Mouse (Mus musculus): ENCODE results near the gene Phb2.

Gene Phb2

DNA sequence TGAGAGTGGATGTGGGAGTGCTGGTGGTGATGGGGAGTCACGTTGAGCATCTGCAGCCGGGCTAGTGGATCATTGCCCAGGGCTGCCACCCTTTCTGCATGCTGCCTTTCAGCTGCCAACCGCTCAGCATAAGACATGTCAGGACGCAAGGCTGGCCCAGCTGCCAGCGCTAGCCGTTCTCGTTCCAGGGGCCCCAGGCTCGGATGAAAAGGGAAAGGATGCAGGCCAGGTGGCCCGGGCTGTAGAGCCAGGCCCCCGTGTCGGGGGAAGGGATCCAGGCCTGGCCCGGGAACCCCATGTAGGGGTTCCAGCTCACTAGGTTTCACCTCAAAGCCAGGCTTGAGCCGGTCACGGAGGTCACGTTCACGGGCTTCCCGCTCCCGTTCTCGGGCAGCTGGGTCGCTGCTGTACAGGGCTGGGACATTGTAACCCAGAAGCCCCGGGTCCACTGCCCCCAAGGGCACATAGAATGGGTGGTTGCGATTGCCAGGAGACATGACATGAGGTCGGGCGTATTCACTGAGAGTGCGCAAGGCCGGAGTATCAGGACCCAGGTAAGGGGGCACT, 32.7 kb downstream of the Phb2 start:
- in situ Hi-C loops (cut with MboI; ENCODE audit: low sequenced_read_pairs) = no loop called here

DNA sequence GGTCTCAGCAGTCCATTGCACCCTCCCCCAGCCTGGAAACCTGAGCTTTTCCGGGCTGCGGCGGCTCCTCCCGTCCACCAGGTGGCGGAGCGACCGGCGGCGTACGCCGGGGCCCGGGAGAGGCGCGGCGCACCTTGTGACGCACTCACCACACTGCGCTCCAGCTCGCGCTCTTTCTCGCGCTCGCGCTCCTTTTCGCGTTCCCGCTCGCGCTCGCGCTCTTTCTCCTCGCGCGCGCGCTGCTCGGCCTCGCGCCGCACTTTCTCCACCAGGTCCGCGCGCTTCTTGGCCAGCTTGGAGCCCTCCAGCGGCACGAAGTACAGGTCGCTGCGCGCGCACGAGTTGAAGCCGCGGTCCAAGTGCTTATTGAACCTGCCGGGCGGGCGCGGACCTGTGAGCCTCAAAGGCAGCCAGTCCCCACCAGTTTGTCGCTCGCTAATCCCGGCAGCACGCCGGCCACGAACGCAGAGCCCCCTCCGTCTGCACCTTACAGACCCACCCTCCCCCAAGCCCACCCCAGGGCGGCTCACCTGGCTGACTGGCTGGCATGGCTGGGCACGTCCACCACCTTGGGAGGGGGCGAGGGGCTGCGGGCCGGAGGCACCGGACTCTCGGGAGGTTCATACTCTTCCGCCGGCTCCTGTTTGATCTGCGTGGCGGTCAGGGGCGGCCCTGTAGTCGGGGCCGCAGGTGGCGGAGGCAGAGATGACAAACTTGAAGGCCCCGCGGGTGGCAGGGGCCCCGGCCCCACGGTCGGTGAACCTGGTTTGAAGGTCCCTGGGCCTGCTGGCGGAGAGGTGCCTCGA, 33.6 kb downstream of the Phb2 start:
- in situ Hi-C loops (cut with MboI; ENCODE audit: low sequenced_read_pairs) = no loop called here

DNA sequence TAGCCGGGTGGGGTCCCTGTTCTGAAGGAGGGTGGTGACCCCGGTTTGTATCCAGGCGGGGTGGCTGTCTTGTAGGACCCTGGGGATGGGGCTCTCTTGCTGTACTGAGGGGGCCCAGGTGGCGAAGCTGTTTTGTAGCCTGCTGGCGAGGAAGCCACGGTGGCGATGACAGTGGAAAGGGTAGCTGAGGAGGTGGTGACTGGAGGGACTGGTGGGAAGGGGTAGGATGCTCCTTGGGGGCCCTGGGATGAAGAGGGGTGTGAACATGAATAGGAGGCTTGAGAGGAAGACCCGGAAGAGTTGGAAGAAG, 34.1 kb downstream of the Phb2 start:
- in situ Hi-C loops (cut with MboI; ENCODE audit: low sequenced_read_pairs) = no loop called here

DNA sequence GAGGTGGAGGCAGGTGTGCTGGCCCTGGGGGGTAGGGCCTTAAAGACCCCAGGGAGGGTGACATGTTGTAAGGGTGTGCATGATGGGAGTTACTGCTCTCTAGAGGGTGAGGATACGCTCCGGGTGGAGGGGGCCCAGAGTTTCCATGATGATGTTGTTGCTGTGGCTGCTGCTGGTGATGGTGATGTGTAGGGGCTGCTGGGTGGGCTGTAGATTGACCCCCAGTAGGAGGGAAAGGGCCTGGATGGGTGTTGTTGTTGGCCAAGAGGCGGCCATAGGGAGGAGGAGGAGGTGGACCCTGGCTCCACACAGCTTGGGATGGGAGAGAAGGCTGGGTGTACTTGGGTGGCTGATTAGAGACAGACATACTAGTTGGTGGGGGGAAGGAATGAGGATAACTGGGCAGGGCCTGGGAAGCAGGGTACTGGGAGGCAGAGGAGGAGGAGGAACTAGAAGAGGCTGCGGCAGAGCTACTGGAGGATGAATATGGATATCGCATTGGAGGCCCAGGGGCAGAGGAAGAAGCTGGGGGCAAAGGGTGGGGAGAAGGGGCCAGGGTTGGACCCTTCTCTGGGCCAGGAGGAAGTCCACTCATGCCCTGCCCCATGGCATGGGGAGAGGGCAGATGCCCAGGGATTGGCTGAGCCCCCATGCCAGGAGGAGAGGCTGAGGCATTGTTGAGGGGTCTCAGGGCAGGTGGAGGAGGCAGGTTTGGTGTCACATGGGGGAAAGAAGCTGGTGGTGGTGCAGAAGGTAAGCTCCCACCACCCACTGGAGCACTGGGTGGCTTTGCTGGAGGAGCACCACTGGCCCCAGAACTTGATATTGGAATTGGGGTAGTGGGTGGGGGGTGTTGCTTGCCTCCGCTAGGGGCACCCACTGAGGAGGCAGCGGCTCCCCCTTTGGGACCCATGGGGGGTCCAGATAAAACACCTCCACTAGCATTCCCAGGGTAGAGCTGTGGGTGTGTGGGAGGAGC, 34.8 kb downstream of the Phb2 start:
- in situ Hi-C loops (cut with MboI; ENCODE audit: low sequenced_read_pairs) = no loop called here

DNA sequence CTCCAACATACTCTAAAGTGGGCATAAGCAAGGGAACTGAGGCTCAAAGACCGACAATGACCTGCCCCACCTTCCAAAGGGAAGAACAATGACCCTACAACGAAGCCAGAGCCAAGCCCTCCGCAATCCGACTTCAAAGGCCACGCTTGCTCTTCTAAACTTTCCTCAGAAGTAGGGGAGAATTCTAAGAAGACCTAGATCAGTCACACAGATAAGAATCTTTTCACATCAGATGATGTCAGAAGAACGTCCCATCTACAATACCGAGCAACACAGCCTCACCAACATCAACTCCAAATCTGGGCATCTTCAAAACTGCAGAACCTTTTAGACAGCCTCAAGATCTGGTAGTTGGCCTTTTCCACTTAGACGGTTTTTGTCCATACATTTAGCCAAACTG, 38.3 kb downstream of the Phb2 start:
- in situ Hi-C loops (cut with MboI; ENCODE audit: low sequenced_read_pairs) = no loop called here

DNA sequence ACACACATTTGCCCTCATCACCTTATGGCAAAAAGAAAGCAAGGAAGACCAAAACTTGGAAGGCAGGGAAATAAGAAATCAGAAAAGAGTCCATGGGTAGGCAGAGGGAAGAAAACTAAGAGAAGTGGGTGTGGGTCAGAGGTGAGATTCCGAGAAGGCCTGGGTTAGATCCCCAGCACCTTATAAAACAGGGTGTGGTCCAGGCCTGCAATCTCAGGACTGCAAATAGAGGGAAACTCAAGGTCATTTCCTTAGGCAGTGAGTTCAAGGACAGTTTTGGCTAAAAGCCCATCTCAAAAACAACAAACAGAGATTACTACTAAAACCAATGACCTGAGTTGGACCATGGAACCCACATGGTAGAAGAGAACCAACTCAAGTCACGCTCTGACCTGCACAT, 41.7 kb downstream of the Phb2 start:
- in situ Hi-C loops (cut with MboI; ENCODE audit: low sequenced_read_pairs) = no loop called here

DNA sequence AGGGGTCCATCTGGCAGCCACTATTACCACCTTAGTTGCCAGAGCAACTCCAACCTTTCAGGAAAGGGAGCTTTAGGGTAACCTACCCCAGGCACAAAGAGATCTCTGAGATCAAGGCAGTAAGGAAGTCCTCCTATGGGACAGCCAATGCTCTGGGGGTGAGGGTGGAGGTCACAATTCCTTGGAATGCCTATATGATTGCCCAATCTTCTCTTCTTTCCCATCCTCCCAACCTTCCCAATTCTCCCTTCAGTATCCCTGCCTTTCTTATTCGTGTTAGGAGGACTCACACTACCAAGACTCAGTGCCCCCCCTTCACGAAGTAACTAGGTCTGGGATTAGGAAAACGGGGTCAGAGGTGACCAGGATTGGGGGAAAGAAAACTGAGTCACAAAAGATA, 43.2 kb downstream of the Phb2 start:
- in situ Hi-C loops (cut with MboI; ENCODE audit: low sequenced_read_pairs) = no loop called here

DNA sequence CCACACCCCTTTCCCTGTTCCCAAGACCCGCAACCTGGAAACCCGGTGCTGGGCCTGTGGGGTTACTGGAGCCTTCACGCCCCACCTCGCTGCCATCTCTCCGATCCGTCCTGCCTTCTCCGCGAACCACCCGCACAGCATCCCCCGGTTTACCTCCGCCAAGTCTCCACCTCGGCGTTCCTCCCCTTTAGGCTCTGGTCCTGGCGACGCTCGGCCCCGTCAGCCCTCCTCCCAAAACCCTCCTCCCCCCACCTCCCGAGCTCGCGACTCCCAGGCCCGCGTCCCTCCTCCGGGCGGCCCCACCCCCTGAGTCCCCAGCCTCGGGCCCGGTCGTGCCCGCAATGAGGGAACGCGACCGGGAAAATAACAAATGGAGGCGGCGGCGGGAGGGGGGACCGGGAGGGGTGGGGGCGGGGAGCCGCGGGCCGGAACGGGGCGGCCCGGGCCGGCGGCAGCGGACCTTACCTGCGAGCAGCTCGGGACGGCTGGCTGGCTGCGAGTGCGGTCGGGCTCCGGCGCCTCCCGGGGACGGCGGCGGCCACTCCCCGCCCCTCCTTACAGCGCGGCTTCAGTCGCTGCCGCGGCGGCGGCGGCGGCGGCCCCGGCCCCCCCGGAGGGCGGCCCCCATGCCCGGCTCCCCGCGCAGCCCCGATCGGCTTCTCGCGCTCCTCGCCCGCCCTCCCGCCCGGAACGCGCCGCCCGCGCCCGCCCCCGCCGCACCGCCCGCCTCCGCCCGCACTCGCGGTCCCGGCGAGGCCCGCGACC, 43.9 kb downstream of the Phb2 start, which contains the start of the genes Gm45234 and Atn1:
Gene Gm45234 (minus strand): TSS at position 191 of the 765 bp plus-strand sequence.
Gene Atn1 (minus strand): TSS at position 694 of the 765 bp plus-strand sequence.
- in situ Hi-C loops (cut with MboI; ENCODE audit: low sequenced_read_pairs) = no loop called here

DNA sequence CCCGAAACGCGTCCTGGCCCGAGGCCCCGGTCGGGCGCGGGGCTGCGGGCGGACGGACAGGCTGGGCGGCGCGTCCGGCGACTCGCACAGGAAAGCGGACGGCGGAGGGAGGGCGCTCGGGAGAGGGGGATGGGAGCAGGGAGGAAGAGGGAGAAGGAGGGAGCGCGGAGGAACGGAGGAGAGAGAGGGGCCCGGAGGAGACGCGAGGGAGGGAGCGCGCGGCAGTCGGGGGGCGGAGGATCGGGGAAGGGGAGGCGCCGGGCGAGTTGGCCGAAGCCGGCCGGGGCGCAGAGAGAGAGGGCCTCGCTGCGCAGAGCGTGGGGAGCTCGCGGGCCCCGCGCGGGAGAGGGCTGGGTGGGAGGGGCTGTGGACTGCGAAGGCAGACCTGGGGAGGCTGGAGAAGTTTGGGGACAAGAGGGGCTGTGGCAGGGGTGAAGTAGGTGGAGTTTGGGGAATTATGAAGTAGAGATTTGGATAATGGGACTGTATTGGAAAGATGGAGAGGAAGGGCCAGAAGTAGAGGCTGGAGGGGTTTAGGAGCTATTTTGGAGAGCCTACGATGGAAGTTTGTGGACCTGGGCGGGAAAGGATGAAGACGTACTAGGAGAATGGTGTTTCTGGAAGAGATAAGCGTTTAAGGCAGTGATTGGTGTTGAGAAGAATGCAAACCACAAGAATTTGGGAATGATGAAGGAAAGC, 44.7 kb downstream of the Phb2 start:
- in situ Hi-C loops (cut with MboI; ENCODE audit: low sequenced_read_pairs) = no loop called here

DNA sequence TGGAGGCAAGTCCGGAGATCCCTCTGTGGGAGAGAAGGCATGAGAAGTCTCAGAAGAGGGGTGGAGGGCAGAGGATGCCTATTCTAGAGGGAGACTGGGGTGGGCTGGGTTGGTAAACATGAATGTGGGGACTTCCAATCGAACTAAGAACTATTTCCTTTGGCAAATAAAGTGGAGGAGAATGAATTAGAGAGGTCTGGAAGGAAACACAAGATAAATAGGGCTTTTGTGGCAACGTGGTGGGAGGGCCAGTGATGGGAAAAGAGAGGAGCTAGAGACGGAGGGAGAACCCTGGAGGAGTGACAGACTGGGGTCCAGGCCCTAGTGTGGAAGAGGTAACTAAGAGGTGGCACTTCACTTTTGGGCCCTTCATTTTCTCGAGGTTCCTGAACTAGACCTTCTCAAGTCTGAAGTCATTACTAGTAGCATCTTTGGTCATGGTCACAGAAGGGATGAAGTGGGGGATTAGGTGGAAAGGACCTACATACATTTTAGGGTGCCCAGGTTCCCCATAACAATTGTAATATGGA, 45.3 kb downstream of the Phb2 start:
- in situ Hi-C loops (cut with MboI; ENCODE audit: low sequenced_read_pairs) = no loop called here

DNA sequence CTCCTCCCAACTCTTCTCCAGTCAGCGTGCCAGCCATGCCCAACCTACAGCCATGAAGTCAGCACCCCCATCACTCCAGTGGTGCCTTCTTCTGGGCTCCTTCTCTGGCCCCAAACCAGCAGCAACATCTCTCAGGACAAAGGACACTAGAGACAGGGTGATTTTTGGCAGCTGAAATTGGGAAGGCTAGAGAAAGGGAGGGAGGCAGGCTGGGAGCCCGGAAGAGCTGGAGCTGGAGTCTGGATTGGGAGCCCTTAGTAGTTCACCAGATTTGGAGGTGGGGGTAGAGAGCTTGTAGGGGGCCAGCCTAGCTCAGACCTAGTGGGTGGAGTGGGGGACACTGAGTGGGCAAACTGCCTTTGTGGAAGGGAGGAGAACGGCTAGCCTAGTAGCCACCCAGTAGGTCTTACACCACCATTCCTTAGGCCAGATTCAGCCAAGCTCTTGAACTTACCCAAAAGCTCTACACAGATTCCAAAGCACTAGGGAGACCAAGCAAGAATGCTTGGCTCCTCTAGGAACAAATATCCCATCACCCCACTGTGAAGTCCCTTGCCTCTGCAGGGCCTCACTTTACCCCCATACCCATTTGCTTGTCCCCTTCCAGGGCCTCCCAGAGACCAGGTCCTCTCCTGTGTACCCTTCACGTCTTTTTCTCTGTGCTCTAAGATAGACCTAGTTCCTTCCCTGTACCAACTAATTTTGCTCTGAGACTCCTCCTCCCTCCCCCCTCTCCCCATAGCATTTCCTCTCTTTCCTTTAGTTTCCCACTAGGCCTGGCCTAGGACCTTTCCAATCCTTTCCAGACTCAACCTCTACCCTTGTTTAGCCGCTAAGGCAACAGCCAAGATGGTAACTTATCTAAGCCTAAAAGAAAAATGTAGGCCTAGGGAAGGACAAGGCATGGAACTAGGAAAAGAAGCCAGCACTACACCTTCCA, 46.0 kb downstream of the Phb2 start:
- in situ Hi-C loops (cut with MboI; ENCODE audit: low sequenced_read_pairs) = no loop called here

DNA sequence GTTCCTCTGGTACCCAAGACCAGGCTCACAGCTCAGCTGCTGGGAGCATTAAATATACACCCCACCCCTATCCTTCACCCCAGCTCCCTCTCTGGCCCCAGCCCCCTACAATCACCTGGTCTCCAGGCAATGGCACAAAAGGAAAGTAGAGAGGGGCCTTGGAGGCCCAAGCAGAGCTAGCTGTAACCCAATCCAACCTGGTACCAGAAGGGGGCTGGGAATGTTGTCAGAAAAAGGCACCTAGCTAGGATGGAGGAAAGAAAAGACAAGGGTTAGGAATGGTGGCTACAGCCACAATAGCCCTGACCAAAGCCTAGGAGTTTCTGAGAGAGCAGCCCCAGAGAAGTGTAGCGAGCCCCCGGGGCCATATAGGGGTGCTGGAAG, 46.7 kb downstream of the Phb2 start:
- in situ Hi-C loops (cut with MboI; ENCODE audit: low sequenced_read_pairs) = no loop called here

DNA sequence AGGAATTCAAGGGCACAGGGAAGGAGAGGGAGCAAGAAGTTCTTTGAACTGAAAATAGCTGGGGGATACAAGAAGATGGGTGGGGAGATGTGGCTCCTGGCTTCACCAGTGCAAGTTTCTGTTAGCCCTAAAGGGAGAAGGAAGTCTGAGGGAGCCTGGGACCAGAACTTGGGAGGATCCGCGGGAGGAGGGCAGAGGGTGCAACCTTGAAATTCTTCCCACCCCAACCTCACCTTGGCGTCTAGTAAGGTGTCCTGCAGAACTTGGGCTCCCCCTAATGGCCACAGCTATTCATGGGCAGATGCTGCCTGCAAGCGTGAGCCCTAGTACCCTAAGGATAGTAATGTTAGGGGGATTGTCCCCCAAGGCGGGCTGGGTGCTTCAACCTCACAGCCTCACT, 47.1 kb downstream of the Phb2 start:
- in situ Hi-C loops (cut with MboI; ENCODE audit: low sequenced_read_pairs) = no loop called here

DNA sequence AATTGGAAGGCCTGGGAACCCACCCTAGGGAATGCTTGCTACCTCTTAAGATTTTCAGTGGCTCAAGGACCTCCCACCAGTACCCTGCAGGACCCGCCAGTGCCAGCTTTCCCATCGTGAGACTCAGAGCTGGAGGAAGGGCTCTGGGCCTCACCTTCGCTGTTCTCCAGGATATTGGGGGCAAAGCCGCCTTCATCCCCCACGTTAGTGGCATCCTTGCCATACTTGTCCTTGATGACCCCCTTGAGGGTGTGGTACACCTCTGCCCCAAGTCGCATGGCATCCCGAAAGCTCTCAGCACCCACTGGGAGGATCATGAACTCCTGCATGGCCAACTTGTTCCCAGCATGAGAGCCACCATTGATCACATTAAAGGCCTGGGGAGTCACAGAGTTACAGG, 53.8 kb downstream of the Phb2 start:
- in situ Hi-C loops (cut with MboI; ENCODE audit: low sequenced_read_pairs) = no loop called here

Measured in CH12F3 (cell line).